In the genomic region with DNA sequence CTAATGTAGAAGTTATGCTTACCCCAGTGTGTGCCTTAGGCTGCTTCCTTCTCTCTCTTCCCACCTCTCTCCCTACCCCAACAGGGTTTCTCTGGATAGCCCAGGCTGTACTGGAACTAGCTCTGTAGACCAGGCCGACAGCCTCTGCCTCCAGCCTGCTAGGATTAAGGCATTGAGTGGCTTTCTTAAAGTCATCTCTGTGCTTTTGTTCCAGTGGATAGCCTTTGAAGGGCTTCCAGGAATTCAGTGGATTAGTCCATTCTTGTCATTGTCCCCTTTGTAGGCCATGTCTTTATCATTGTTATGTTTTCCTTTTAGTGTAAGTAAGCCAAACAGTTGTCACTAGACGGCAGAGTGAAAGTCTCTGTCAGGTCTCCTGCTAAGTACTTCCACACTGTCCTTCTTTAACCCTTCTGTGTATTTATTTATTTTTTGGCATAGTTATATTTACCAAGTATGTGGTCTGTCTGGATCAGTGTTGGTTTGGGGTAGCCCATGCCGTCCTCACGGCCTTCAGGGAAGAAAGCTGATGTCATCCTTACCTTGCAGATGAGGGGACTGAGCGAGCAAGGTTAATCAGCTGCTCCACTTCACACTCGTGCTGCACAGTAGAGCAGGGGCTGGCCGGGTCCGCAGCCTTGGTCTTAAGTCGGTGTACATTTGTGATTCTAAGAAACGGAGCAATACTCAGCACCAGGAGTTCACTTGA, we compare ENCODE assay signal across 28 mouse cellular contexts. TPM values are rescaled to one million over a fixed set of nuclear protein-coding genes. Genes with fewer than 3 reads are reported as not detected.
DNase-seq lines count a peak whose midpoint lies in the region; ATAC-seq and TF ChIP-seq lines count a peak whose summit lies in the region.
"Had no signal": no experiment of that assay in that cellular context is flagged by ENCODE, and none has a peak within 500 bp of the region (broad histone marks: within the 10 kb centered on the region; RNA-seq: fewer than 3 reads in every experiment).

No protein-coding gene starts in this region.

- no peaks in the 10 kb centered on the region for H3K27me3 ChIP-seq in embryonic facial prominence, embryonic 14.5 days (replicated peaks; ENCODE audit: control insufficient read depth, insufficient read depth, low read length)
- no peaks in the 10 kb centered on the region for H3K27me3 ChIP-seq in embryonic facial prominence, embryonic 10.5 days (replicated peaks; ENCODE audit: low read depth, poor library complexity, severe bottlenecking)
- no peaks in the 10 kb centered on the region for H3K27me3 ChIP-seq in lung, embryonic 16.5 days (ENCODE audit: control insufficient read depth, insufficient read depth, low read depth, low read length)
- no peaks in the 10 kb centered on the region for H3K27me3 ChIP-seq in lung, postnatal 0 days (replicated peaks; ENCODE audit: insufficient read depth, low read length)
- no peaks in the 10 kb centered on the region for H3K27me3 ChIP-seq in stomach, postnatal 0 days (ENCODE audit: control insufficient read depth, insufficient read depth, low read length)
- no peaks in the 10 kb centered on the region for H3K27me3 ChIP-seq in kidney, embryonic 16.5 days (ENCODE audit: insufficient read depth, low read length)
- H3K27me3 ChIP-seq: embryonic facial prominence, embryonic 12.5 days; forebrain, embryonic 15.5 days; heart, embryonic 15.5 days; Patski had no signal

- no peak overlapping the region for H3K9ac ChIP-seq in embryonic facial prominence, embryonic 14.5 days (ENCODE audit: low read depth, low read length)
- H3K9ac ChIP-seq in lung, embryonic 16.5 days (ENCODE audit: low read length), result no peak overlapping the region
- no peak overlapping the region for H3K9ac ChIP-seq in lung, postnatal 0 days (replicated peaks; ENCODE audit: low read depth)
- no peak overlapping the region for H3K9ac ChIP-seq in stomach, postnatal 0 days (ENCODE audit: low read length)
- H3K9ac ChIP-seq in kidney, embryonic 16.5 days (replicated peaks; ENCODE audit: low read length), result no peak overlapping the region
- H3K9ac ChIP-seq: embryonic facial prominence, embryonic 12.5 days; forebrain, embryonic 12.5 days; forebrain, embryonic 15.5 days; heart, embryonic 12.5 days; heart, embryonic 15.5 days; hindbrain, embryonic 14.5 days had no signal

- intact Hi-C loops in heart, postnatal 14 days (cut with DNase I), result no loop called here

- no peak for TF ChIP-seq EP300 in lung, postnatal 0 days (IDR thresholded peaks at IDR 0.05)
- no peak for TF ChIP-seq EP300 in stomach, postnatal 0 days (optimal IDR thresholded peaks at IDR 0.05)

- H3K27ac ChIP-seq in embryonic facial prominence, embryonic 14.5 days (replicated peaks; ENCODE audit: low read depth, low read length), result no peak overlapping the region
- H3K27ac ChIP-seq in embryonic facial prominence, embryonic 10.5 days (replicated peaks), result no peak overlapping the region
- H3K27ac ChIP-seq in lung, embryonic 16.5 days (ENCODE audit: low read length), result peak overlapping the region; percentile 10; the same call in 1 of the 2 replicates
- no peak overlapping the region for H3K27ac ChIP-seq in lung, postnatal 0 days (ENCODE audit: low read length)
- H3K27ac ChIP-seq in stomach, postnatal 0 days (replicated peaks), result peak overlapping the region; percentile 67; the same call in 1 of the 2 replicates
- H3K27ac ChIP-seq in kidney, embryonic 16.5 days (ENCODE audit: low read length), result no peak overlapping the region
- H3K27ac ChIP-seq: embryonic facial prominence, embryonic 12.5 days; forebrain, embryonic 12.5 days; forebrain, embryonic 15.5 days; heart, embryonic 15.5 days; hindbrain, embryonic 14.5 days; hindbrain, postnatal 0 days had no signal

- ATAC-seq in embryonic facial prominence, embryonic 14.5 days (ENCODE audit: low read depth), result peak; percentile 20; the same call in 1 of the 2 replicates
- no peak for ATAC-seq in lung, embryonic 16.5 days (ENCODE audit: low read depth)
- no peak for ATAC-seq in lung, postnatal 0 days
- no peak for ATAC-seq in stomach, postnatal 0 days (ENCODE audit: low FRiP score, low TSS enrichment)
- no peak for ATAC-seq in kidney, embryonic 16.5 days (ENCODE audit: low FRiP score, low TSS enrichment)
- ATAC-seq: activated CD4-positive, CD25-positive, alpha-beta regulatory T cell, adult 4 months; hindbrain, postnatal 0 days; inflammation-experienced regulatory T-cells, adult 6 months; Patski had no signal

- no peaks in the 10 kb centered on the region for H3K9me3 ChIP-seq in embryonic facial prominence, embryonic 14.5 days (ENCODE audit: control insufficient read depth, low read length)
- no peaks in the 10 kb centered on the region for H3K9me3 ChIP-seq in embryonic facial prominence, embryonic 10.5 days
- no peaks in the 10 kb centered on the region for H3K9me3 ChIP-seq in lung, embryonic 16.5 days (ENCODE audit: control insufficient read depth, low read length)
- no peaks in the 10 kb centered on the region for H3K9me3 ChIP-seq in lung, postnatal 0 days (ENCODE audit: low read length)
- H3K9me3 ChIP-seq in stomach, postnatal 0 days (ENCODE audit: control insufficient read depth, low read length), result no peaks in the 10 kb centered on the region
- H3K9me3 ChIP-seq in kidney, embryonic 16.5 days (ENCODE audit: low read length), result no peaks in the 10 kb centered on the region
- H3K9me3 ChIP-seq: embryonic facial prominence, embryonic 12.5 days; forebrain, embryonic 12.5 days; forebrain, embryonic 15.5 days; G1E; heart, embryonic 12.5 days; heart, embryonic 15.5 days had no signal

- no peak for TF ChIP-seq CTCF in lung, postnatal 0 days (IDR thresholded peaks at IDR 0.05)
- TF ChIP-seq CTCF in stomach, postnatal 0 days (IDR thresholded peaks at IDR 0.05; ENCODE audit: low read depth), result no peak

- DNase-seq in embryonic facial prominence, embryonic 14.5 days (ENCODE audit: low spot score), result no peak
- no peak for DNase-seq in embryonic facial prominence, embryonic 10.5 days (ENCODE audit: low spot score)
- no peak for DNase-seq in lung, postnatal 0 days (ENCODE audit: low spot score)
- DNase-seq in R1 (ENCODE audit: low read depth, low spot score), result peak; percentile 63
- DNase-seq in stomach, postnatal 0 days (ENCODE audit: low spot score), result no peak
- DNase-seq in heart, postnatal 14 days, result no peak
- DNase-seq: adrenal gland, adult 8-10 months; adrenal gland, postnatal 25 days; cerebellum, adult 18-20 months; cerebellum, adult 9-10 months; gastrocnemius, postnatal 25 days; heart, adult 18-20 months; heart, postnatal 10 days; heart, postnatal 4 days had no signal

- H3K4me1 ChIP-seq in embryonic facial prominence, embryonic 14.5 days (ENCODE audit: control insufficient read depth, insufficient read depth, low read length), result peaks cover 15% of the 10 kb centered on the region
- H3K4me1 ChIP-seq in embryonic facial prominence, embryonic 10.5 days, result peaks cover 43% of the 10 kb centered on the region
- H3K4me1 ChIP-seq in lung, embryonic 16.5 days (replicated peaks; ENCODE audit: control insufficient read depth, insufficient read depth, low read length), result peaks cover 47% of the 10 kb centered on the region
- peaks cover 7% of the 10 kb centered on the region; the same call in 1 of the 2 replicates for H3K4me1 ChIP-seq in lung, postnatal 0 days (ENCODE audit: insufficient read depth, low read depth, low read length)
- H3K4me1 ChIP-seq in stomach, postnatal 0 days (replicated peaks; ENCODE audit: control insufficient read depth, insufficient read depth), result peaks cover 10% of the 10 kb centered on the region
- peaks cover 67% of the 10 kb centered on the region for H3K4me1 ChIP-seq in kidney, embryonic 16.5 days (ENCODE audit: insufficient read depth, low read length)

- no peak overlapping the region for H3K4me3 ChIP-seq in embryonic facial prominence, embryonic 14.5 days (ENCODE audit: low read depth, low read length)
- H3K4me3 ChIP-seq in embryonic facial prominence, embryonic 10.5 days, result no peak overlapping the region
- H3K4me3 ChIP-seq in lung, embryonic 16.5 days (ENCODE audit: low read length), result no peak overlapping the region
- H3K4me3 ChIP-seq in lung, postnatal 0 days (ENCODE audit: low read depth, low read length), result no peak overlapping the region
- H3K4me3 ChIP-seq in stomach, postnatal 0 days (ENCODE audit: low read depth, low read length), result no peak overlapping the region
- no peak overlapping the region for H3K4me3 ChIP-seq in kidney, embryonic 16.5 days (ENCODE audit: low read length)
- H3K4me3 ChIP-seq: embryonic facial prominence, embryonic 12.5 days; erythroblast, embryonic 14.5 days; forebrain, embryonic 12.5 days; forebrain, embryonic 15.5 days; heart, embryonic 12.5 days; heart, embryonic 15.5 days had no signal

- no peak overlapping the region for H3K4me2 ChIP-seq in embryonic facial prominence, embryonic 14.5 days (ENCODE audit: low read depth, low read length)
- no peak overlapping the region for H3K4me2 ChIP-seq in lung, embryonic 16.5 days (ENCODE audit: low read depth, low read length)
- H3K4me2 ChIP-seq in lung, postnatal 0 days (replicated peaks; ENCODE audit: low read depth, low read length), result no peak overlapping the region
- no peak overlapping the region for H3K4me2 ChIP-seq in stomach, postnatal 0 days (replicated peaks; ENCODE audit: low read depth)
- no peak overlapping the region for H3K4me2 ChIP-seq in kidney, embryonic 16.5 days (replicated peaks; ENCODE audit: low read depth, low read length)
- H3K4me2 ChIP-seq: embryonic facial prominence, embryonic 12.5 days; forebrain, embryonic 12.5 days; forebrain, embryonic 15.5 days; heart, embryonic 12.5 days; heart, embryonic 15.5 days; hindbrain, embryonic 14.5 days had no signal

- WGBS in embryonic facial prominence, embryonic 14.5 days, result 67% methylated on average over 10 of the region's 10 CpGs
- 78% methylated on average over 10 of the region's 10 CpGs for WGBS in embryonic facial prominence, embryonic 10.5 days
- WGBS in lung, embryonic 16.5 days, result 35% methylated on average over 10 of the region's 10 CpGs
- WGBS in lung, postnatal 0 days, result 40% methylated on average over 10 of the region's 10 CpGs
- WGBS in stomach, postnatal 0 days, result 46% methylated on average over 10 of the region's 10 CpGs
- WGBS in kidney, embryonic 16.5 days, result 68% methylated on average over 10 of the region's 10 CpGs

- H3K36me3 ChIP-seq in embryonic facial prominence, embryonic 14.5 days (ENCODE audit: control insufficient read depth, insufficient read depth, low read length), result 0 out of 2 replicates have a peak, but pooled peaks cover 3% of the 10 kb centered on the region
- H3K36me3 ChIP-seq in embryonic facial prominence, embryonic 10.5 days (replicated peaks), result peaks cover 35% of the 10 kb centered on the region
- no peaks in the 10 kb centered on the region for H3K36me3 ChIP-seq in lung, embryonic 16.5 days (ENCODE audit: control insufficient read depth, insufficient read depth, low read length)
- no peaks in the 10 kb centered on the region for H3K36me3 ChIP-seq in lung, postnatal 0 days (ENCODE audit: insufficient read depth, low read length)
- H3K36me3 ChIP-seq in stomach, postnatal 0 days (ENCODE audit: control insufficient read depth, insufficient read depth, low read length), result no peaks in the 10 kb centered on the region
- H3K36me3 ChIP-seq in kidney, embryonic 16.5 days (ENCODE audit: insufficient read depth, low read length), result no peaks in the 10 kb centered on the region
- H3K36me3 ChIP-seq: embryonic facial prominence, embryonic 12.5 days; forebrain, embryonic 15.5 days; heart, embryonic 15.5 days had no signal

RNA-seq across cellular contexts. Expression of a gene that starts 58.1 kb away (rescaled TPM):
- 12.4 and 14.3 TPM in 2 replicates for polyA plus RNA-seq in embryonic facial prominence, embryonic 14.5 days (2014; fragmentation: Nextera tagmentation; extraction: Ambion mirVana)
- polyA plus RNA-seq in embryonic facial prominence, embryonic 10.5 days (2016; fragmentation: Nextera tagmentation; extraction: Ambion mirVana), result 12.4 and 12.7 TPM in 2 replicates
- 10.2 and 10.6 TPM in 2 replicates for polyA plus RNA-seq in lung, embryonic 16.5 days (2015; fragmentation: Nextera tagmentation; extraction: Ambion mirVana)
- 7.2 and 8.8 TPM in 2 replicates for polyA plus RNA-seq in lung, postnatal 0 days (2015; fragmentation: Nextera tagmentation; extraction: Ambion mirVana)
- polyA plus RNA-seq in stomach, postnatal 0 days (2015; fragmentation: Nextera tagmentation; extraction: Ambion mirVana), result 5.6 and 5.9 TPM in 2 replicates
- polyA plus RNA-seq in kidney, embryonic 16.5 days (2015; fragmentation: Nextera tagmentation; extraction: Ambion mirVana), result 10.9 and 11.0 TPM in 2 replicates
- total RNA-seq in heart, postnatal 14 days (2021), result 10 to 100 TPM; 33.6 to 36.6 TPM

Comparison
In these comparisons a context has a peak if more than half of its experiments do, and no peak if none do; other contexts are left out.
1. H3K27ac ChIP-seq: peak in lung, embryonic 16.5 days (single experiment) and stomach, postnatal 0 days (single experiment); none in embryonic facial prominence, embryonic 14.5 days (single experiment), embryonic facial prominence, embryonic 10.5 days (single experiment), lung, postnatal 0 days (single experiment) and kidney, embryonic 16.5 days (single experiment).